Mouse (Mus musculus): ENCODE measurements around the gene Teddm1a. TPM values are rescaled to one million over a fixed set of nuclear protein-coding genes. Genes with fewer than 3 reads are reported as not detected.

The Teddm1a gene
- polyA plus RNA-seq, 1 experiment from 2014 or later = not detected

GRCm38 (mm10) chr1:153886024-153886633, 5.4 kb upstream of the Teddm1a start:
- H3K27ac ChIP-seq (ENCODE audit: low read depth, low read length) = no peak overlapping the region
- ATAC-seq (replicated peaks; ENCODE audit: low FRiP score) = no peak
- no peak overlapping the region for H3K4me2 ChIP-seq (ENCODE audit: low read depth, low read length, severe bottlenecking)
- H3K36me3 ChIP-seq (ENCODE audit: control insufficient read depth, insufficient read depth, low read length) = no peaks in the 10 kb centered on the region
- H3K9ac ChIP-seq (ENCODE audit: low read length) = no peak overlapping the region
- no peaks in the 10 kb centered on the region for H3K9me3 ChIP-seq (ENCODE audit: control insufficient read depth, low read length)
- DNase-seq (ENCODE audit: low spot score) = no peak
- no peaks in the 10 kb centered on the region for H3K27me3 ChIP-seq (ENCODE audit: control insufficient read depth, insufficient read depth, low read length)
- H3K4me1 ChIP-seq (replicated peaks; ENCODE audit: control insufficient read depth, insufficient read depth, low read length) = no peaks in the 10 kb centered on the region
- 52% methylated on average over 17 of the region's 17 CpGs for WGBS
- no peak overlapping the region for H3K4me3 ChIP-seq (ENCODE audit: low read depth, low read length)

GRCm38 (mm10) chr1:153890121-153890520, 1.4 kb upstream of the Teddm1a start:
- H3K4me1 ChIP-seq (replicated peaks; ENCODE audit: control insufficient read depth, insufficient read depth, low read length) = no peaks in the 10 kb centered on the region
- DNase-seq (ENCODE audit: low spot score) = no peak
- WGBS = 94% methylated on average over 10 of the region's 10 CpGs
- no peak for ATAC-seq (replicated peaks; ENCODE audit: low FRiP score)
- no peaks in the 10 kb centered on the region for H3K36me3 ChIP-seq (ENCODE audit: control insufficient read depth, insufficient read depth, low read length)
- H3K4me3 ChIP-seq (ENCODE audit: low read depth, low read length) = no peak overlapping the region
- H3K27me3 ChIP-seq (ENCODE audit: control insufficient read depth, insufficient read depth, low read length) = no peaks in the 10 kb centered on the region
- H3K4me2 ChIP-seq (ENCODE audit: low read depth, low read length, severe bottlenecking) = no peak overlapping the region
- no peak overlapping the region for H3K27ac ChIP-seq (ENCODE audit: low read depth, low read length)
- H3K9ac ChIP-seq (ENCODE audit: low read length) = no peak overlapping the region
- no peaks in the 10 kb centered on the region for H3K9me3 ChIP-seq (ENCODE audit: control insufficient read depth, low read length)

GRCm38 (mm10) chr1:153893746-153894145, 2.2 kb downstream of the Teddm1a start:
- H3K4me3 ChIP-seq (ENCODE audit: low read depth, low read length) = no peak overlapping the region
- no peaks in the 10 kb centered on the region for H3K4me1 ChIP-seq (replicated peaks; ENCODE audit: control insufficient read depth, insufficient read depth, low read length)
- WGBS = 65% methylated on average over 2 of the region's 2 CpGs
- no peaks in the 10 kb centered on the region for H3K36me3 ChIP-seq (ENCODE audit: control insufficient read depth, insufficient read depth, low read length)
- no peak overlapping the region for H3K27ac ChIP-seq (ENCODE audit: low read depth, low read length)
- DNase-seq (ENCODE audit: low spot score) = no peak
- no peak overlapping the region for H3K9ac ChIP-seq (ENCODE audit: low read length)
- H3K27me3 ChIP-seq (ENCODE audit: control insufficient read depth, insufficient read depth, low read length) = no peaks in the 10 kb centered on the region
- H3K4me2 ChIP-seq (ENCODE audit: low read depth, low read length, severe bottlenecking) = no peak overlapping the region
- ATAC-seq (replicated peaks; ENCODE audit: low FRiP score) = no peak
- H3K9me3 ChIP-seq (ENCODE audit: control insufficient read depth, low read length) = no peaks in the 10 kb centered on the region

GRCm38 (mm10) chr1:153894201-153894893, 2.8 kb downstream of the Teddm1a start:
- no peak overlapping the region for H3K27ac ChIP-seq (ENCODE audit: low read depth, low read length)
- WGBS = 71% methylated on average over 8 of the region's 8 CpGs
- ATAC-seq (replicated peaks; ENCODE audit: low FRiP score) = no peak
- no peaks in the 10 kb centered on the region for H3K36me3 ChIP-seq (ENCODE audit: control insufficient read depth, insufficient read depth, low read length)
- no peak for DNase-seq (ENCODE audit: low spot score)
- no peaks in the 10 kb centered on the region for H3K9me3 ChIP-seq (ENCODE audit: control insufficient read depth, low read length)
- H3K27me3 ChIP-seq (ENCODE audit: control insufficient read depth, insufficient read depth, low read length) = no peaks in the 10 kb centered on the region
- no peaks in the 10 kb centered on the region for H3K4me1 ChIP-seq (replicated peaks; ENCODE audit: control insufficient read depth, insufficient read depth, low read length)
- no peak overlapping the region for H3K9ac ChIP-seq (ENCODE audit: low read length)
- H3K4me3 ChIP-seq (ENCODE audit: low read depth, low read length) = no peak overlapping the region
- H3K4me2 ChIP-seq (ENCODE audit: low read depth, low read length, severe bottlenecking) = no peak overlapping the region

- Histone ChIP-seq H3K36me3 (ENCODE audit: control insufficient read depth, insufficient read depth, low read length) (no peaks in the 10 kb centered on the region), H3K4me3 (ENCODE audit: low read depth, low read length) (no peak overlapping the region), H3K4me1 (replicated peaks; ENCODE audit: control insufficient read depth, insufficient read depth, low read length) (no peaks in the 10 kb centered on the region), H3K27me3 (ENCODE audit: control insufficient read depth, insufficient read depth, low read length) (no peaks in the 10 kb centered on the region), H3K4me2 (ENCODE audit: low read depth, low read length, severe bottlenecking) (no peak overlapping the region), H3K9me3 (ENCODE audit: control insufficient read depth, low read length) (no peaks in the 10 kb centered on the region), H3K27ac (ENCODE audit: low read depth, low read length) (no peak overlapping the region), H3K9ac (ENCODE audit: low read length) (no peak overlapping the region)
- no peak for ATAC-seq (replicated peaks; ENCODE audit: low FRiP score)
- DNase-seq (ENCODE audit: low spot score) = peak; percentile 79
- 39% methylated on average over 5 of the region's 5 CpGs for WGBS
Measured at GRCm38 (mm10) chr1:153894979-153895378, 3.4 kb downstream of the Teddm1a start.

- H3K27me3 ChIP-seq (ENCODE audit: control insufficient read depth, insufficient read depth, low read length) = no peaks in the 10 kb centered on the region
- H3K4me1 ChIP-seq (replicated peaks; ENCODE audit: control insufficient read depth, insufficient read depth, low read length) = peaks cover 4% of the 10 kb centered on the region; the same call in 1 of the 2 replicates
- H3K9me3 ChIP-seq (ENCODE audit: control insufficient read depth, low read length) = no peaks in the 10 kb centered on the region
- ATAC-seq (replicated peaks; ENCODE audit: low FRiP score) = no peak
- H3K36me3 ChIP-seq (ENCODE audit: control insufficient read depth, insufficient read depth, low read length) = no peaks in the 10 kb centered on the region
- no peak overlapping the region for H3K27ac ChIP-seq (ENCODE audit: low read depth, low read length)
- no peak overlapping the region for H3K4me3 ChIP-seq (ENCODE audit: low read depth, low read length)
- 84% methylated on average over 8 of the region's 8 CpGs for WGBS
- H3K9ac ChIP-seq (ENCODE audit: low read length) = no peak overlapping the region
- no peak for DNase-seq (ENCODE audit: low spot score)
- no peak overlapping the region for H3K4me2 ChIP-seq (ENCODE audit: low read depth, low read length, severe bottlenecking)
Measured at GRCm38 (mm10) chr1:153897196-153897595, 5.7 kb downstream of the Teddm1a start.

- peak overlapping the region; percentile 59 for H3K4me3 ChIP-seq (ENCODE audit: low read depth, low read length)
- no peaks in the 10 kb centered on the region for H3K27me3 ChIP-seq (ENCODE audit: control insufficient read depth, insufficient read depth, low read length)
- DNase-seq (ENCODE audit: low spot score) (peak; percentile 57), ATAC-seq (replicated peaks; ENCODE audit: low FRiP score) (peak; percentile 53)
- peak overlapping the region; percentile 95 for H3K27ac ChIP-seq (ENCODE audit: low read depth, low read length)
- peak overlapping the region; percentile 79 for H3K9ac ChIP-seq (ENCODE audit: low read length)
- no peaks in the 10 kb centered on the region for H3K9me3 ChIP-seq (ENCODE audit: control insufficient read depth, low read length)
- H3K4me2 ChIP-seq (ENCODE audit: low read depth, low read length, severe bottlenecking) = peak overlapping the region; percentile 66
- peaks cover 13% of the 10 kb centered on the region; the same call in 1 of the 2 replicates for H3K4me1 ChIP-seq (replicated peaks; ENCODE audit: control insufficient read depth, insufficient read depth, low read length)
- peaks cover 7% of the 10 kb centered on the region; the same call in 1 of the 2 replicates for H3K36me3 ChIP-seq (ENCODE audit: control insufficient read depth, insufficient read depth, low read length)
- WGBS = 20% methylated on average over 22 of the region's 22 CpGs
Measured at GRCm38 (mm10) chr1:153898989-153899730, 7.6 kb downstream of the Teddm1a start.

- H3K27ac ChIP-seq (ENCODE audit: low read depth, low read length) = peak within 1 kb of the TSS; percentile 95
- under 1% methylated on average over 50 of the region's 51 CpGs for WGBS
- ATAC-seq (replicated peaks; ENCODE audit: low FRiP score) (peak; percentile 96), DNase-seq (ENCODE audit: low spot score) (peak; percentile 98)
- H3K4me1 ChIP-seq (replicated peaks; ENCODE audit: control insufficient read depth, insufficient read depth, low read length) = peaks cover 13% of the 10 kb centered on the region; the same call in 1 of the 2 replicates
- peak within 1 kb of the TSS; percentile 59 for H3K4me3 ChIP-seq (ENCODE audit: low read depth, low read length)
- H3K36me3 ChIP-seq (ENCODE audit: control insufficient read depth, insufficient read depth, low read length) = peaks cover 12% of the 10 kb centered on the region; the same call in 1 of the 2 replicates
- no peaks in the 10 kb centered on the region for H3K9me3 ChIP-seq (ENCODE audit: control insufficient read depth, low read length)
- peak within 1 kb of the TSS; percentile 66 for H3K4me2 ChIP-seq (ENCODE audit: low read depth, low read length, severe bottlenecking)
- no peaks in the 10 kb centered on the region for H3K27me3 ChIP-seq (ENCODE audit: control insufficient read depth, insufficient read depth, low read length)
- H3K9ac ChIP-seq (ENCODE audit: low read length) = peak within 1 kb of the TSS; percentile 79
Measured at GRCm38 (mm10) chr1:153899731-153900380, 8.3 kb downstream of the Teddm1a start, which contains the start of the genes Glul and Teddm2. Gene Glul (plus strand): TSS chr1:153899944. Gene Teddm2 (minus strand): TSS chr1:153900228.

All from forebrain, embryonic 11.5 days (tissue).